Comparison of ENCODE assay signal across 7 mouse cellular contexts in genomic region chr5:100674711-100675376, GRCm38 (mm10). TPM values are rescaled to one million over a fixed set of nuclear protein-coding genes. Genes with fewer than 3 reads are reported as not detected.
DNase-seq lines count a peak whose midpoint lies in the region; ATAC-seq lines count a peak whose summit lies in the region.

Gene Coq2 (minus strand): TSS chr5:100675140.

- peak within 1 kb of the TSS; percentile 87 for H3K4me2 ChIP-seq in intestine, embryonic 14.5 days (ENCODE audit: low read length)

- H3K9me3 ChIP-seq in intestine, embryonic 14.5 days (ENCODE audit: control insufficient read depth, low read length), result no peaks in the 10 kb centered on the region
- no peaks in the 10 kb centered on the region for H3K9me3 ChIP-seq in midbrain, embryonic 10.5 days (replicated peaks)

- peak within 1 kb of the TSS; percentile 82 for H3K4me3 ChIP-seq in intestine, embryonic 14.5 days (ENCODE audit: low read depth, low read length)
- peak within 1 kb of the TSS; percentile 86 for H3K4me3 ChIP-seq in midbrain, embryonic 10.5 days

- peak within 1 kb of the TSS; percentile 75 for H3K27ac ChIP-seq in intestine, embryonic 14.5 days (ENCODE audit: low read depth)
- peak within 1 kb of the TSS; percentile 94 for H3K27ac ChIP-seq in midbrain, embryonic 10.5 days (replicated peaks)

- 12% methylated on average over 17 of the region's 17 CpGs for WGBS in intestine, embryonic 14.5 days
- WGBS in midbrain, embryonic 10.5 days, result 12% methylated on average over 17 of the region's 17 CpGs

- peak within 1 kb of the TSS; percentile 84 for H3K9ac ChIP-seq in intestine, embryonic 14.5 days (ENCODE audit: low read length)

- H3K36me3 ChIP-seq in intestine, embryonic 14.5 days (ENCODE audit: control insufficient read depth, insufficient read depth, low read length), result peaks cover 8% of the 10 kb centered on the region
- H3K36me3 ChIP-seq in midbrain, embryonic 10.5 days, result peaks cover 9% of the 10 kb centered on the region; the same call in 1 of the 2 replicates

- no peaks in the 10 kb centered on the region for H3K27me3 ChIP-seq in intestine, embryonic 14.5 days (replicated peaks; ENCODE audit: control insufficient read depth, insufficient read depth, low read length)
- H3K27me3 ChIP-seq in midbrain, embryonic 10.5 days (ENCODE audit: low read depth, poor library complexity, severe bottlenecking), result no peaks in the 10 kb centered on the region

- intact Hi-C loops in left cerebral cortex, postnatal 25 days (cut with DNase I), result loop anchor here (2.0 to 5.0 kb wide), 2 partner anchors 124 to 242 kb away; partner anchors contain the start of genes Helq and Mrps18c

- ATAC-seq in intestine, embryonic 14.5 days (replicated peaks; ENCODE audit: low FRiP score, low TSS enrichment, low read depth), result peak; percentile 22

- peak; percentile 67 to 71 for DNase-seq in adrenal gland, adult 18-20 months (ENCODE audit: low spot score in 2 of 2)
- DNase-seq in embryo, embryonic 10.5 days (ENCODE audit: low spot score), result peak; percentile 95
- peak; percentile 64 for DNase-seq in gastrocnemius, postnatal 25 days
- DNase-seq in intestine, embryonic 14.5 days (ENCODE audit: low spot score), result peak; percentile 84
- DNase-seq in left cerebral cortex, postnatal 25 days (ENCODE audit: low spot score in 2 of 2), result peak; percentile 61 to 77
- DNase-seq in midbrain, embryonic 10.5 days (ENCODE audit: low spot score), result peak; percentile 85
- DNase-seq in right cerebral cortex, postnatal 4 days, result peak; percentile 62

- peaks cover 16% of the 10 kb centered on the region for H3K4me1 ChIP-seq in intestine, embryonic 14.5 days (replicated peaks; ENCODE audit: control insufficient read depth, insufficient read depth, low read length)
- peaks cover 24% of the 10 kb centered on the region for H3K4me1 ChIP-seq in midbrain, embryonic 10.5 days

RNA-seq across cellular contexts. Expression of gene Coq2, which starts in this region (rescaled TPM):
- 10 to 100 TPM; 69.5 to 71.5 TPM for total RNA-seq in adrenal gland, adult 18-20 months (2021)
- total RNA-seq in gastrocnemius, postnatal 25 days (2021), result 10 to 100 TPM; 58.4 to 61.5 TPM
- 78.7 and 82.5 TPM in 2 replicates for polyA plus RNA-seq in intestine, embryonic 14.5 days (2014; fragmentation: Nextera tagmentation; extraction: Ambion mirVana)
- total RNA-seq in left cerebral cortex, postnatal 25 days (2021), result 10 to 100 TPM; 68.8 to 69.7 TPM
- 54.9 and 58.2 TPM in 2 replicates for polyA plus RNA-seq in midbrain, embryonic 10.5 days (2016; fragmentation: Nextera tagmentation; extraction: Ambion mirVana)

Comparison
In these comparisons a context has a peak if more than half of its experiments do, and no peak if none do; other contexts are left out.
1. Peak in every context shown above with its lines: DNase-seq, ATAC-seq, H3K4me3 ChIP-seq and H3K27ac ChIP-seq.